Mouse (Mus musculus) MEL (cell line): ENCODE data around the gene Slc3a1. TPM values are rescaled to one million over a fixed set of nuclear protein-coding genes. Genes with fewer than 3 reads are reported as not detected.
A peak's percentile ranks its signal among the peaks of the same experiment; 100 is the strongest.

ENCODE experiments used
- DNase-seq: peaks from one replicate; pipeline ENCODE4 v3.0.0; 2011; ENCODE audit warnings: low read depth, low spot score
- H3K27ac ChIP-seq: 2 replicates; pipeline ENCODE4 v1.5.1; 2012; ENCODE audit warnings: low read depth, mild to moderate bottlenecking, control low read depth, low read length, moderate library complexity; ENCODE audit not compliant: control insufficient read depth
- H3K27me3 ChIP-seq, 2 experiments: fragments of 150-350 bp in 1 of 2; sonication (generic) in 1 of 2; 2 replicates each; pipeline ENCODE4 v1.6.1; 2012; ENCODE audit warnings: low read length in 2 of 2, mild to moderate bottlenecking in 2 of 2, improper control_type of control experiment in 1 of 2, moderate library complexity in 1 of 2; ENCODE audit not compliant: insufficient read depth in 2 of 2, control insufficient read depth in 1 of 2
- H3K36me3 ChIP-seq, 2 experiments: 2 replicates each; pipeline ENCODE4 v1.6.1; 2012 to 2014; ENCODE audit warnings: low read length in 2 of 2, improper control_type of control experiment in 1 of 2, inconsistent platforms in 1 of 2, mild to moderate bottlenecking in 1 of 2; ENCODE audit not compliant: insufficient read depth in 2 of 2, control insufficient read depth in 1 of 2
- H3K4me1 ChIP-seq, 2 experiments: fragments of 150-350 bp in 1 of 2; sonication (generic) in 1 of 2; 2 replicates each; pipeline ENCODE4 v1.6.1; 2012; ENCODE audit warnings: low read length in 2 of 2, improper control_type of control experiment in 1 of 2, mild to moderate bottlenecking in 1 of 2; ENCODE audit not compliant: insufficient read depth in 2 of 2, control insufficient read depth in 1 of 2
- H3K4me3 ChIP-seq, 2 experiments: fragments of 150-350 bp in 1 of 2; sonication (generic) in 1 of 2; 2 replicates each; pipeline ENCODE4 v1.5.1; 2012; ENCODE audit warnings: low read depth in 2 of 2, low read length in 2 of 2, mild to moderate bottlenecking in 2 of 2, moderate library complexity in 2 of 2, control low read depth in 1 of 2, improper control_type of control experiment in 1 of 2; ENCODE audit not compliant: control insufficient read depth in 1 of 2, insufficient read depth in 1 of 2
- H3K79me2 ChIP-seq: 2 replicates; pipeline ENCODE4 v1.6.1; 2012; ENCODE audit warnings: mild to moderate bottlenecking, low read length, moderate library complexity; ENCODE audit not compliant: control insufficient read depth, poor library complexity, insufficient read depth
- H3K9ac ChIP-seq: 2 replicates; pipeline ENCODE4 v1.6.1; 2012; ENCODE audit warnings: low read depth, mild to moderate bottlenecking, control low read depth, low read length, moderate library complexity; ENCODE audit not compliant: control insufficient read depth, poor library complexity, severe bottlenecking
- H3K9me3 ChIP-seq: fragments of 150-350 bp; sonication (generic); replicated peaks from 2 replicates; pipeline ENCODE4 v1.6.1; 2012; ENCODE audit warnings: mild to moderate bottlenecking, low read length, improper control_type of control experiment, moderate library complexity; ENCODE audit not compliant: insufficient read depth
- E2F4 ChIP-seq: IDR thresholded peaks from 2 replicates; pipeline ENCODE4 v1.6.1; 2011; ENCODE audit warnings: low read depth, low read length, improper control_type of control experiment, borderline replicate concordance
- ELF1 ChIP-seq: IDR thresholded peaks from 2 replicates; pipeline ENCODE4 v1.6.1; 2014; ENCODE audit warnings: low read depth, mild to moderate bottlenecking, inconsistent platforms, low read length, improper control_type of control experiment, moderate library complexity
- GABPA ChIP-seq: IDR thresholded peaks from 2 replicates; pipeline ENCODE4 v1.6.1; 2012; ENCODE audit warnings: low read depth, mild to moderate bottlenecking, inconsistent platforms, low read length, improper control_type of control experiment, moderate library complexity
- JUND ChIP-seq: IDR thresholded peaks from 2 replicates; pipeline ENCODE4 v1.6.1; 2011; ENCODE audit warnings: low read depth, mild to moderate bottlenecking, improper control_type of control experiment, low read length
- KAT2A ChIP-seq: conservative IDR thresholded peaks from 2 replicates; pipeline ENCODE4 v1.6.1; 2012; ENCODE audit warnings: low read depth, low read length, improper control_type of control experiment, inconsistent platforms
- MAFK ChIP-seq: IDR thresholded peaks from 2 replicates; pipeline ENCODE4 v1.6.1; 2011; ENCODE audit warnings: low read depth, mild to moderate bottlenecking, low read length, improper control_type of control experiment, borderline replicate concordance
- MXI1 ChIP-seq: IDR thresholded peaks from 2 replicates; pipeline ENCODE4 v1.6.1; 2011; ENCODE audit warnings: mild to moderate bottlenecking, low read depth, low read length, improper control_type of control experiment
- NRF1 ChIP-seq: IDR thresholded peaks from 2 replicates; pipeline ENCODE4 v1.6.1; 2014; ENCODE audit warnings: low read depth, mild to moderate bottlenecking, inconsistent platforms, low read length, improper control_type of control experiment, moderate library complexity; ENCODE audit not compliant: poor library complexity, insufficient read depth, severe bottlenecking
- POLR2AphosphoS2 ChIP-seq: IDR thresholded peaks from 2 replicates; pipeline ENCODE4 v1.6.1; 2011; ENCODE audit warnings: low read length, improper control_type of control experiment
- TAL1 ChIP-seq: IDR thresholded peaks from 2 replicates; pipeline ENCODE4 v1.6.1; 2012; ENCODE audit warnings: mild to moderate bottlenecking, inconsistent platforms, low read length, moderate library complexity, mixed read lengths
- ZC3H11A ChIP-seq: IDR thresholded peaks from 2 replicates; pipeline ENCODE4 v1.6.1; 2012; ENCODE audit warnings: low read depth, mild to moderate bottlenecking, inconsistent platforms, low read length, improper control_type of control experiment
- ZNF384 ChIP-seq: IDR thresholded peaks from 2 replicates; pipeline ENCODE4 v1.6.1; 2012; ENCODE audit warnings: low read depth, mild to moderate bottlenecking, inconsistent platforms, low read length, improper control_type of control experiment
- polyA plus RNA-seq, 2 experiments: library from polyadenylated mRNA; stranded (reverse) in 1 of 2; unstranded in 1 of 2; fragments of >175 nt in 1 of 2; fragments of >200 nt in 1 of 2; gene quantifications; 2 replicates each; pipeline versions ENCODE4 v1.2.1 to v1.2.4; 2012; ENCODE audit warnings: low replicate concordance in 2 of 2, low read depth in 1 of 2; ENCODE audit not compliant: insufficient read length in 2 of 2, insufficient read depth in 1 of 2, missing spikeins in 1 of 2
- total RNA-seq: library from RNA; depleted of rRNA; stranded (reverse); fragments of 300-350 nt; gene quantifications from 2 replicates; pipeline ENCODE4 v1.2.3, GENCODE M21; 2012

The Slc3a1 gene
- total and polyA plus RNA-seq, 3 experiments = 0.08 TPM; not detected in 1

- H3K27me3 ChIP-seq = no peaks in the 10 kb centered on the region
- H3K4me3 ChIP-seq = no peak overlapping the region
- no peak overlapping the region for H3K27ac ChIP-seq
- no peak for TF ChIP-seq KAT2A
- TF ChIP-seq NRF1 = no peak
- no peak for TF ChIP-seq TAL1
- no peak for TF ChIP-seq ZC3H11A
- TF ChIP-seq, all 39 proteins: peak for 0
- no peaks in the 10 kb centered on the region for H3K4me1 ChIP-seq
- no peaks in the 10 kb centered on the region for H3K9me3 ChIP-seq
- no peaks in the 10 kb centered on the region; the same call in 1 of the 2 replicates for H3K79me2 ChIP-seq
- no peak for DNase-seq
- H3K9ac ChIP-seq = no peak overlapping the region
- H3K36me3 ChIP-seq = peaks cover 0 to 5% of the 10 kb centered on the region in 2 experiments; a peak in 2 of 4 replicates
Observed at GRCm38 (mm10) chr17:85091762-85092161, 63.6 kb downstream of the Slc3a1 start.

- Histone ChIP-seq H3K4me3 (no peak overlapping the region), H3K9ac (no peak overlapping the region), H3K27me3 (no peaks in the 10 kb centered on the region), H3K36me3 (peaks cover 0 to 3% of the 10 kb centered on the region in 2 experiments; a peak in 2 of 4 replicates), H3K4me1 (no peaks in the 10 kb centered on the region), H3K9me3 (no peaks in the 10 kb centered on the region), H3K79me2 (no peaks in the 10 kb centered on the region), H3K27ac (no peak overlapping the region)
- no peak for DNase-seq
- no peak for TF ChIP-seq E2F4
- no peak for TF ChIP-seq MXI1
- no peak for TF ChIP-seq JUND
- no peak for TF ChIP-seq POLR2AphosphoS2
- TF ChIP-seq ELF1 = no peak
Observed at GRCm38 (mm10) chr17:85096396-85096795, 68.2 kb downstream of the Slc3a1 start.

- Histone ChIP-seq H3K79me2 (no peaks in the 10 kb centered on the region), H3K27ac (peak overlapping the region; percentile 54; the same call in 1 of the 2 replicates), H3K9me3 (no peaks in the 10 kb centered on the region), H3K9ac (no peak overlapping the region), H3K36me3 (peaks cover 0 to 10% of the 10 kb centered on the region in 2 experiments; a peak in 2 of 4 replicates), H3K4me3 (no peak overlapping the region), H3K27me3 (no peaks in the 10 kb centered on the region), H3K4me1 (peaks cover 3 to 10% of the 10 kb centered on the region in 2 experiments; a peak in 2 of 4 replicates)
- TF ChIP-seq JUND (0 out of 2 replicates have a peak, but pooled peaks have one; percentile 72), ZNF384 (no peak), GABPA (peak; percentile 85), MAFK (peak; percentile 48; the same call in 1 of the 2 replicates)
- peak; percentile 71 for DNase-seq
Observed at GRCm38 (mm10) chr17:85098677-85099323, 70.6 kb downstream of the Slc3a1 start.
